Mouse (Mus musculus) midbrain, embryonic 12.5 days (tissue): ENCODE data around the gene Slc25a11. TPM values are rescaled to one million over a fixed set of nuclear protein-coding genes. Genes with fewer than 3 reads are reported as not detected.

Experiments used
- ATAC-seq: fragments of 200-750 bp; cut with Nextera tagmentation; 2 replicates; pipeline ENCODE4 v1.8.0; 2017; ENCODE audit warnings: low read depth, moderate TSS enrichment, moderate library complexity; ENCODE audit not compliant: low FRiP score
- H3K27ac ChIP-seq: fragments of 300-500 bp; sonication (generic); replicated peaks from 2 replicates; pipeline ENCODE4 v1.5.1; 2016; ENCODE audit warnings: mild to moderate bottlenecking
- H3K27me3 ChIP-seq: fragments of 300-500 bp; sonication (generic); 2 replicates; pipeline ENCODE4 v1.6.1; 2016; ENCODE audit warnings: mild to moderate bottlenecking
- H3K36me3 ChIP-seq: fragments of 300-500 bp; sonication (generic); 2 replicates; pipeline ENCODE4 v1.6.1; 2016
- H3K4me1 ChIP-seq: fragments of 300-500 bp; sonication (generic); 2 replicates; pipeline ENCODE4 v1.6.1; 2016
- H3K4me2 ChIP-seq: fragments of 300-500 bp; sonication (generic); replicated peaks from 2 replicates; pipeline ENCODE4 v1.6.1; 2016; ENCODE audit warnings: mild to moderate bottlenecking, moderate library complexity
- H3K4me3 ChIP-seq: fragments of 300-500 bp; sonication (generic); 2 replicates; pipeline ENCODE4 v1.5.1; 2016; ENCODE audit warnings: mild to moderate bottlenecking
- H3K9ac ChIP-seq: fragments of 300-500 bp; sonication (generic); replicated peaks from 2 replicates; pipeline ENCODE4 v1.6.1; 2016; ENCODE audit warnings: mild to moderate bottlenecking, moderate library complexity
- H3K9me3 ChIP-seq: fragments of 300-500 bp; sonication (generic); 2 replicates; pipeline ENCODE4 v1.6.1; 2016; ENCODE audit warnings: mild to moderate bottlenecking
- WGBS: fragments of 180-500 bp; shearing (Covaris S2); methylation state at CpG from one replicate; pipeline ENCODE4 v1.1.7; 2016; 5-methylcytosine and 5-hydroxymethylcytosine counted together
- polyA plus RNA-seq: library from polyadenylated mRNA; unstranded; fragments of >200 nt; fragmentation: Nextera tagmentation; extraction: Ambion mirVana; gene quantifications from 2 replicates; pipeline ENCODE4 v1.2.1, GENCODE M21; 2016

The Slc25a11 gene
- 138 and 149 TPM in 2 replicates for polyA plus RNA-seq

GRCm38 (mm10) chr11:70646691-70647650, at the start of gene Slc25a11, which contains the start of gene Rnf167:
Gene Slc25a11, minus strand, starts transcription at chr11:70647479.
Gene Rnf167, plus strand, starts transcription at chr11:70647235.
- Histone ChIP-seq H3K9ac (peak within 1 kb of the TSS; percentile 86), H3K27me3 (no peaks in the 10 kb centered on the region), H3K36me3 (peaks cover 55% of the 10 kb centered on the region), H3K27ac (peak within 1 kb of the TSS; percentile 92), H3K4me3 (peak within 1 kb of the TSS; percentile 68), H3K9me3 (no peaks in the 10 kb centered on the region), H3K4me1 (peaks cover 41% of the 10 kb centered on the region), H3K4me2 (peak within 1 kb of the TSS; percentile 85)
- under 1% methylated on average over 61 of the region's 63 CpGs for WGBS
- peak; percentile 87 for ATAC-seq

GRCm38 (mm10) chr11:70693504-70693903, 46.2 kb upstream of the Slc25a11 start:
- Histone ChIP-seq H3K9ac (no peak overlapping the region), H3K27ac (no peak overlapping the region), H3K36me3 (no peaks in the 10 kb centered on the region), H3K4me1 (peaks cover 6% of the 10 kb centered on the region), H3K4me3 (no peak overlapping the region), H3K27me3 (0 out of 2 replicates have a peak, but pooled peaks cover 3% of the 10 kb centered on the region), H3K4me2 (no peak overlapping the region), H3K9me3 (no peaks in the 10 kb centered on the region)
- ATAC-seq, result no peak
- 64% methylated on average over 3 of the region's 3 CpGs for WGBS

GRCm38 (mm10) chr11:70689578-70689977, 42.3 kb upstream of the Slc25a11 start:
- 54% methylated on average over 4 of the region's 4 CpGs for WGBS
- ATAC-seq, result no peak
- 0 out of 2 replicates have a peak, but pooled peaks cover 3% of the 10 kb centered on the region for H3K27me3 ChIP-seq
- no peak overlapping the region for H3K4me2 ChIP-seq
- H3K9me3 ChIP-seq, result no peaks in the 10 kb centered on the region
- H3K4me3 ChIP-seq, result no peak overlapping the region
- H3K9ac ChIP-seq, result no peak overlapping the region
- peaks cover 21% of the 10 kb centered on the region for H3K4me1 ChIP-seq
- peaks cover 8% of the 10 kb centered on the region; the same call in 1 of the 2 replicates for H3K36me3 ChIP-seq
- no peak overlapping the region for H3K27ac ChIP-seq

GRCm38 (mm10) chr11:70688372-70688771, 41.1 kb upstream of the Slc25a11 start:
- Histone ChIP-seq H3K9ac (peak overlapping the region; percentile 78), H3K4me2 (peak overlapping the region; percentile 67), H3K9me3 (no peaks in the 10 kb centered on the region), H3K27me3 (0 out of 2 replicates have a peak, but pooled peaks cover 3% of the 10 kb centered on the region), H3K4me1 (peaks cover 21% of the 10 kb centered on the region), H3K36me3 (peaks cover 19% of the 10 kb centered on the region), H3K27ac (peak overlapping the region; percentile 70), H3K4me3 (peak overlapping the region; percentile 83)
- WGBS, result 16% methylated on average over 8 of the region's 8 CpGs
- ATAC-seq, result no peak

GRCm38 (mm10) chr11:70687601-70688199, 40.4 kb upstream of the Slc25a11 start, which contains the start of gene Camta2:
Gene Camta2, minus strand, starts transcription at chr11:70688105.
- peak within 1 kb of the TSS; percentile 67 for H3K4me2 ChIP-seq
- H3K4me3 ChIP-seq, result peak within 1 kb of the TSS; percentile 83
- H3K9me3 ChIP-seq, result no peaks in the 10 kb centered on the region
- ATAC-seq, result peak; percentile 87
- H3K36me3 ChIP-seq, result peaks cover 21% of the 10 kb centered on the region
- WGBS, result 1% methylated on average over 55 of the region's 55 CpGs
- H3K27ac ChIP-seq, result peak within 1 kb of the TSS; percentile 70
- peaks cover 23% of the 10 kb centered on the region for H3K4me1 ChIP-seq
- 0 out of 2 replicates have a peak, but pooled peaks cover 3% of the 10 kb centered on the region for H3K27me3 ChIP-seq
- peak within 1 kb of the TSS; percentile 78 for H3K9ac ChIP-seq

GRCm38 (mm10) chr11:70686901-70687566, 39.8 kb upstream of the Slc25a11 start:
- H3K4me1 ChIP-seq, result peaks cover 29% of the 10 kb centered on the region
- peak overlapping the region; percentile 78 for H3K9ac ChIP-seq
- ATAC-seq, result peak; percentile 71
- H3K27ac ChIP-seq, result peak overlapping the region; percentile 70
- peak overlapping the region; percentile 67 for H3K4me2 ChIP-seq
- WGBS, result 2% methylated on average over 16 of the region's 16 CpGs
- H3K4me3 ChIP-seq, result peak overlapping the region; percentile 83
- H3K36me3 ChIP-seq, result peaks cover 21% of the 10 kb centered on the region
- no peaks in the 10 kb centered on the region for H3K9me3 ChIP-seq
- H3K27me3 ChIP-seq, result 0 out of 2 replicates have a peak, but pooled peaks cover 3% of the 10 kb centered on the region

GRCm38 (mm10) chr11:70683640-70684039, 36.4 kb upstream of the Slc25a11 start:
- Histone ChIP-seq H3K9me3 (no peaks in the 10 kb centered on the region), H3K36me3 (peaks cover 34% of the 10 kb centered on the region), H3K27me3 (no peaks in the 10 kb centered on the region), H3K9ac (no peak overlapping the region), H3K4me1 (peaks cover 32% of the 10 kb centered on the region), H3K4me2 (no peak overlapping the region), H3K27ac (no peak overlapping the region), H3K4me3 (no peak overlapping the region)
- WGBS, result 93% methylated on average over 5 of the region's 5 CpGs
- no peak for ATAC-seq

GRCm38 (mm10) chr11:70681897-70682581, 34.8 kb upstream of the Slc25a11 start:
- Histone ChIP-seq H3K9ac (peak overlapping the region; percentile 39; the same call in 1 of the 2 replicates), H3K4me2 (peak overlapping the region; percentile 26; the same call in 1 of the 2 replicates), H3K4me3 (no peak overlapping the region), H3K27ac (peak overlapping the region; percentile 80), H3K4me1 (peaks cover 22% of the 10 kb centered on the region), H3K9me3 (no peaks in the 10 kb centered on the region), H3K27me3 (no peaks in the 10 kb centered on the region), H3K36me3 (peaks cover 38% of the 10 kb centered on the region)
- peak; percentile 87 for ATAC-seq
- 13% methylated on average over 11 of the region's 11 CpGs for WGBS

GRCm38 (mm10) chr11:70681170-70681569, 33.9 kb upstream of the Slc25a11 start:
- Histone ChIP-seq H3K9ac (no peak overlapping the region), H3K4me3 (no peak overlapping the region), H3K27me3 (no peaks in the 10 kb centered on the region), H3K9me3 (no peaks in the 10 kb centered on the region), H3K27ac (peak overlapping the region; percentile 80; the same call in 1 of the 2 replicates), H3K36me3 (peaks cover 46% of the 10 kb centered on the region), H3K4me2 (no peak overlapping the region), H3K4me1 (peaks cover 16% of the 10 kb centered on the region)
- ATAC-seq, result no peak
- WGBS, result 61% methylated on average over 12 of the region's 12 CpGs

- Histone ChIP-seq H3K4me3 (no peak overlapping the region), H3K36me3 (peaks cover 49% of the 10 kb centered on the region), H3K27ac (no peak overlapping the region), H3K4me2 (no peak overlapping the region), H3K27me3 (no peaks in the 10 kb centered on the region), H3K4me1 (peaks cover 16% of the 10 kb centered on the region), H3K9me3 (no peaks in the 10 kb centered on the region), H3K9ac (no peak overlapping the region)
- 93% methylated on average over 8 of the region's 8 CpGs for WGBS
- no peak for ATAC-seq
These were observed 32.6 kb upstream of the Slc25a11 start for GRCm38 (mm10) chr11:70679894-70680293.

- H3K27ac ChIP-seq, result no peak overlapping the region
- H3K9me3 ChIP-seq, result no peaks in the 10 kb centered on the region
- H3K4me2 ChIP-seq, result no peak overlapping the region
- no peak overlapping the region for H3K9ac ChIP-seq
- no peak overlapping the region for H3K4me3 ChIP-seq
- H3K27me3 ChIP-seq, result no peaks in the 10 kb centered on the region
- WGBS, result 97% methylated on average over 8 of the region's 8 CpGs
- no peak for ATAC-seq
- H3K36me3 ChIP-seq, result peaks cover 49% of the 10 kb centered on the region
- H3K4me1 ChIP-seq, result peaks cover 16% of the 10 kb centered on the region
These were observed 32.1 kb upstream of the Slc25a11 start for GRCm38 (mm10) chr11:70679361-70679760.
